Mouse (Mus musculus) right cerebral cortex, postnatal 36 days (tissue): ENCODE results near the gene Hspe1.
"Not testable (repeated sequence)": the region's sequence is repeated elsewhere in the genome, so short reads cannot be mapped to it uniquely, and the experiment has no call there.

Source experiments
- DNase-seq, 2 experiments: peaks; one replicate each; pipeline ENCODE4 v3.0.0; 2022; ENCODE audit warnings: low spot score in 2 of 2, mixed read lengths in 1 of 2

Gene Hspe1

DNA sequence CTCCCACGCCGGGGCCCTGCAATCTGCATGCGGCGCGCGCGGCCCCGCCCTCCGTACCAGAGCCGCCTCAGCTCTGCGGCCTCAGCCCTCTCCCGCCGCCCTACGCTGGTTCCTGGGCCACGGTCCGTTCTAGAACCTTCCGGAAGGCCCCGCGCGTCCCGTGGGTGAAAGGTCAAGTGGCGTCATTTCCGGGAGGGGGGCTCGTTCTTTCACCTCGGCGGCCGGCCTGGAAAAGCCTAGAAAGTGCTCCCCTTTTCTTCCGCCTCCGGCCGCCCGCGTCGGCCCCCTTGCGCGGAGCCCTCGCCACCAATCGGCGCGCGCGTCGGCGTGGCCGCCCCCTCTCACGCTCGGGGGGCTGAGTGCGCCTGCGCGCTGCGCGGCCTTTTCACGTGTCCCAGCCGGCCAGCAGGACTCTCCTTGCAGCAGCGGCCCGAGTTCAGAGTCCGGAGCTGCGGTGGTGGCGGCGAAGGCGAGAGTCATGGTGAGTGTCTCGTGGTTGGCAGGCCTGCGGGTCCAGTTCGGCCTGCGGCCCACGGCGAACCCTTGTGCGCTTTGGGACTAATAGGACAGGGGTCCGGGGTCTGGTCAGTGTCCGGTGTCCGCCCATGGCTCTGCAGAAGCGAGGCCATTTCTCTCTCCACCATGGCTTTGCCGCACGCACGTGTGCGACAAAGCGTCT lies at the start of gene Hspe1, which contains the start of gene Hspd1:
TSS of gene Hspe1 (plus strand) at position 201 of the 679 bp plus-strand sequence.
TSS of gene Hspd1 (minus strand) at position 312 of the 679 bp plus-strand sequence.
- peak; percentile 95 to 96 for DNase-seq

- DNase-seq, result no peak
Measured at GRCm38 (mm10) chr1:55039944-55040343, 48.0 kb upstream of the Hspe1 start.

DNA sequence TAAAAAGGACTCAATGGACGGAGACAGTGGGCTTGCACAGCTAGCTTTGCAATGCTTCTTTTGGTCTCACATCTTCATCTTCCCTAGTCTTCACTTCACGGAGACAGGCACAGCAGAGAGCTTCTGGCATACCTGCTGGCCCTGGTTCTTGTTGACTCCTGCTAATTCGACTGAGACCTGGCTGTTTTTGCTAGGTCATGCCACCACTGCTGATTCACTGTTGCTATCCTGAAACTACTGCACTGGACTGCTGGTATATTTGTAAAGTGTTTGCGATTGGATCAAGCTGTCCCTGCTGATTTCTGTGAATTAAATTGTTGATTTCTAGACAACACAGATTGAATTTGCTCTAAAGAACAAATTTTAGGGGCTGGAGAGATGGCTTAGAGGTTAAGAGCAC lies 46.2 kb upstream of the Hspe1 start:
- no peak for DNase-seq

DNA sequence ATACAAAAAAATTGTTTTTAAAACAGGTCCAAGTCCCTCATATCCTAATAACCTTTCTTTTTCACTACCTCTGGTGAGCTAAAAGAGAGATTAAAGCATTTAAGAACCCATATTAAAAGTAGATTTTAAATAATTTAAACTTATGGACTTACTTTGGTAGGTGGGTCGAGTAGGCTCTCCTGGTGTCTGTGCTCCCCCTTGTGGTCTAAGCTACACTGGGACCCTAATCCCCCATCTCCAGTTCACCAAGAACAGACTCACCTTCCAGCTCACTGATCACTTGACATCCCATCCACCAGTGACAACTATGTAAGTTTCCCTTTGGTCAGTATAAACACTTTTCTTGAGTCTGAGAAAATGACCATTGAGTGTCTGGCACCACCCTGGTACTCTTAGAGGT lies 45.7 kb upstream of the Hspe1 start:
- no peak for DNase-seq

GRCm38 (mm10) chr1:55043164-55043563 lies 44.8 kb upstream of the Hspe1 start:
- no peak for DNase-seq

GRCm38 (mm10) chr1:55048841-55049587 lies 38.9 kb upstream of the Hspe1 start:
- no peak for DNase-seq

GRCm38 (mm10) chr1:55051671-55052070 lies 36.3 kb upstream of the Hspe1 start:
- DNase-seq, result no peak

DNA sequence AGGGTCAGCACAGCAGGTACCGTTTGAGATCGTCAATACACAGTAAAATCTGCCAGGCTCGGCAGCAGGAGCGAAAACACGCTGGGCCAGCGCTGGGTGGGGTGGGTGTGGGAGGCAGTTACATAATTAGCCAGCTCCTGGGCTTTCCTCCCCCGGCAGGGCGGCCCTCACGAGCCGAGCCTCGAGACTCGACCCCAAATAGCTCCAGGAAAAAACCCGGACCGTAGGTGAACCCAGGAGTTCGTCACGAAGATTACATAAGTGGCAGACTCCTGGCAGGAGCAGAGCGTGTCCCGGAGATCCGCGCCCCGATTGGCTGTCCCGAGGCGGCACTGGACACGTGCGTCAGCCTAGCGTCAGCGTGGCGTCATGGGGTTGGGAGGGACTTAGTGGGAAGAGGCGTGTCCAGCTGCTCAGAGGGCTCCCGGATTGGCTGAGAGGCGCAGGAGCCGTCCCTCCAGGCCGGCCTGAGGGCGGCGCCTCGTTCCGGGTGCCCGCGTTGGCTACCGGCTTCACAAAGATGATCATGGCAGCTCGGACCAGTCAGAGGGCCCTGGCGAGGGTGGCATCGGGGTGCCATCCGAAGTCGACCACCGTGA lies 35.5 kb upstream of the Hspe1 start, which contains the start of gene Coq10b:
TSS of gene Coq10b (plus strand) at position 416 of the 599 bp plus-strand sequence.
- peak; percentile 99 for DNase-seq

- DNase-seq, result peak in 1 of 2 experiments; percentile 55
Measured at GRCm38 (mm10) chr1:55053005-55053404, 34.9 kb upstream of the Hspe1 start.

DNA sequence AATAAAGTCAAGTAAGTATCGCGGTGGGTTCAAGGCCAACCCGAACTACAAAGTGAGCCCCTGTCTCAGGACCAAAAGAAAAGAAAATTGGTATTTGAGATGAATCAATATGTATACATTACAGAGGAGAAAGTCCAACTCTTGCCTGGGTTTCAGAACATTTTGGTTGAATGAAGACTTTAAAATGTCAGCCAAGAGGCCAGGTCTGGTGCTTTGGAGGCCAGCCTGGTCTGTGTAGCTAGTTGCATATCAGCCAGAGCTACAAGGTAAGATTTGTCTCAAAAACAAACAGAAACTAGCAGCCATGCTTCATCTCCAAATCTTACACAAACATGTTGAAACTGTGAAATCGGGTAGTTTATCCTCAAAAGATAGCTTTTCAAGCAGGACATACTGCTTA lies 34.3 kb upstream of the Hspe1 start:
- no peak for DNase-seq

DNA sequence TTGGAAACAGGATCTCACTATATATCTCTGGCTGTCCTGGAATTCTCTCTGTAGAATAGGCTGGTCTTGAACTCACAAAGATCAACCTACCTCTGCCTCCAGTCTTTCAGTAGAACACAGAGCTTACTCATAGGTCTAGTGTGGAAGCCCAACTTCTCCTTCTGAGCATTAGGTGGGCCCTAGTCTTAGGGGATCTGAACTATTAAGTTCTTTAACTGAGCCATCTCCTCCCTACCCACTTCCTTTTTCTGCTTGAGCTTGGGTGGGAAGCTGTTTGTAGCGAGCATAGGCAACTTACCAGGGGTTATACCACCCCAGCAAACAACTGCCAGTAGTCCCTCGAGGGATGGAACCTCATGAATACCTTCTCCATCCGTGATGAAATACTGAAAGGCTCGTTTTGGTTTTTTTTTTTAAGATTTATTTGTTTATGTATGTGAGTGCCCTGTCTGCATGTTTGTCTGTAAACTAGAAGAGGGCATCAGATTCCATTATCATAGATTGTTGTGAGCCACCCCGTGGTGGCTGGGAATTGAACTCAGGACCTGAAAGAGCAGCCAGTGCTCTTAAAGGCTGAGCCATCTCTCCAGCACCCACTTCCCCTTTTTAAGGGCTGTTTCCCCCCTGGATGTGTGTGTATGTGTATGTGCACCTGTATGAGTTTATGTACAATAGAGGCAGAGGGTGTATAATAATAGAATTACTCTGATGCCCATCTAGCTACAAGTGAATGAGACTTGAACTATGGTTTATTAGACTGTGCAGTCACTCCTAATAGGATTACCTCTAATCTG lies 32.4 kb upstream of the Hspe1 start:
- no peak for DNase-seq

GRCm38 (mm10) chr1:55058383-55058782 lies 29.5 kb upstream of the Hspe1 start:
- DNase-seq, result not testable (repeated sequence)

DNA sequence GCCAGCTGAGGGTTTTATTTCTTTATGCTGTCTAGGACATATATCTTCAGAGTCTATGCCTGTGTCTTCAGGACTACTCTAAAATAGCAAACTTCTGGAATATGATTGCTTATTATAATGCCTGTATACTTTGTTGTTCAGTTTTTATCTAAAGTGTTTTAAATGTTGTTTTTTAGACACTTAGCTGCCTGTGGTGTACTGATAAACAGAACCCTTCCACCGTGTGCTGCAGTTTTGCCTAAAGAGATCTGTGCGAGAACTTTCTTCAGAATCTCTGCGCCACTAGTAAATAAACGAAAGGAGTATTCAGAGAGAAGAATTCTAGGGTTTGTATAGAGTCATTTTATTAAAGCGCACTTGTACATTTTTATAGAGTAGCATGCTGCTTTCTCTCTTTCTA lies 26.8 kb upstream of the Hspe1 start:
- DNase-seq, result no peak

- DNase-seq, result no peak
Measured at GRCm38 (mm10) chr1:55061772-55062171, 26.2 kb upstream of the Hspe1 start.

DNA sequence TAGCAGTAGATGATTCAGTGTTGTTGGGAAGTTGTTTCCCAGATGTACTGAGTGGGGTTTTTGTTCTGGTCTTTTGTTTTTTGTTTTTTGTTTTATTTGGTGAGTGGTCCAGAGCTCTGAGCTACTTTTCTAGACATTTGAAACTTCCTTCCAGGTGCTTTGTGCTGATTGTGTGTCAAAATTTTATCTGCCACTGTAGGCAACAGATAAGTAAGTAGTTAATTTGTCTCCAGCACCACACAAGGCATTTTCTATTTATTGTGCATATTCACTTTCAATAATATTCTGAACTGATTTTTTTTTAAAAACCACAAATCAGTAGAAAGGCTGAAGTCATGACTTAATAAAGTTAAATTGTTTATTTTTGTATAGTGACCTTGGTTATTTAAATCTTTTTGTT lies 15.6 kb upstream of the Hspe1 start:
- DNase-seq, result not testable (repeated sequence)

DNA sequence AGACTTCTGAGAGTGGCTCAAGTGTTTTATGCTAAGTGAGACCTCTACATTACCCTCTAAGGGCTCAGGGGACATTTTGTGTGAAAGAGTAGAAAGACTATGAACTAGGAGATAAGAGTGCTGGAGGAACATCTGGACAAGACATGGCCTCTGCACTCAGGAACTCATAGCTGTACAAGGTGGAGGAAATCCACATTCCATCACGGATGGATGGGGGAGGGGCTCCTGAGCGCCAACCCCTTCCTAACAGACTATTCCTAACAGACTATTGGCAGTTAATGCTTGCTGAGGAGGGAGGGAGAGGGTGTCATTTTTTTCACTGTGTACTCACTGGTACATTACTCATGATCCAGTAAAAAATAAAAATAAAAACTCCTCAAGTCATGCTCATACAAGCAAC lies 13.2 kb upstream of the Hspe1 start:
- no peak for DNase-seq

DNA sequence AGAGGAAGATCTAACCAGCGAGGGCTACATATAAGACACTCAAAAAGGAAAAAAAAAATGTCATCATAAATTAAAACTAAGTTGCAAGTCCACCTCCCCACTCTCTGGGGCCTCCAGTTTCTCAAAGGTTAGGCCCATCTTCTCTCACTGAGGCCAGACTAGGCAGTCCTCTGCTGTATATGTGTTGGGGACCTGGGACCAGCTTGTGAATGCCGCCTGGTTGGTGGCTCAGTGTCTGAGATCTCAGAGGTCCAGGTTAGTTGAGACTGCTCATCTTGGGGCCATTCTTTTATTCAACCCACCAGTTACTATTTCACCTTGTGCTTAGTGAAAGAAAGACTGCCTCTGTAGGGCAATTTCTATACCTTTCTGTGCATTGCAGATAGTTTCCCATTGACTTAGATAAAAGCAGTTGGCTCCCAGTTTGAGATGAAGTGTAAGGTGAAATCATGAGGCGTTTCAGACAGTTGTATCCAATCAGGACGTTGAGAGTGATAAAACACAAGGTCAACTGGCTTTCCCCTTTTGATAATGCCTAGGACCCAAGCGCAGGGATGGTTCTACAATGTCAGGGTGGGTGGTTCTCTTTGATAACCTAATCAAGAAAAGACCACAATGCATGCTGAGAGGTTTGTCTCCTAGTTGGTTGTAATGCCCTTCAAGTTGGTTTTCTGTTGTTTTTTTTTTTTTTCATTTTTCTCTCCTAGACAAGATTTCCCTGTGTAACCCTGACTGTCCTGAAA lies 12.1 kb upstream of the Hspe1 start:
- no peak for DNase-seq

GRCm38 (mm10) chr1:55076395-55076743 lies 11.6 kb upstream of the Hspe1 start:
- DNase-seq, result no peak

GRCm38 (mm10) chr1:55076849-55077516 lies 10.9 kb upstream of the Hspe1 start:
- no peak for DNase-seq

- no peak for DNase-seq
Measured at GRCm38 (mm10) chr1:55079677-55080076, 8.3 kb upstream of the Hspe1 start.

DNA sequence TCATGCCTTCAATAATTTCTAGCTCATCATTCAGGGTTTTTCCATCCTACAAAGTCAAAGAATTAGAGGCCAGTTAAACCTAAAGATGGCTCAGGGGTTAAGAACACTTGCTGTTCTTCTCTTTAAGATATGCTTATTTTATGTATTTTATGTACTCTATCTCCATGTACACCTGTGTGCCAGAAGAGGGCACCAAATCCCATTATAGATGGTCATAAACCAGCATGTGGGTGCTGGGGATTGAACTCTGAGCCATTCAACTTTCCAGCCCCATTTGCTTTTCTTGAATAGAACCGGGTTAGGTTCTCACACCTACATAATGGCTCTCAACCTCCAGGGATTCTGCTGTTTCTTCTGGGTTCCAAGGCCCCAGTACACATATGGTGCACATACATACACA lies 5.8 kb upstream of the Hspe1 start:
- DNase-seq, result no peak
